Mouse (Mus musculus): Measurements from ENCODE around the gene Banp. TPM values are rescaled to one million over a fixed set of nuclear protein-coding genes. Genes with fewer than 3 reads are reported as not detected.
A peak's percentile ranks its signal among the peaks of the same experiment; 100 is the strongest.

The Banp gene
- polyA plus RNA-seq, 2 experiments: 33.2 to 97.7 TPM

GRCm38 (mm10) chr8:121919158-121919557 is 30.4 kb upstream of the Banp start:
- no peak overlapping the region for H3K27ac ChIP-seq (replicated peaks; ENCODE audit: low read depth, low read length)
- DNase-seq (ENCODE audit: low spot score): no peak
- ATAC-seq (ENCODE audit: low FRiP score, low read depth): no peak
- no peak overlapping the region for H3K4me2 ChIP-seq (replicated peaks; ENCODE audit: low read depth, low read length, severe bottlenecking)
- no peaks in the 10 kb centered on the region for H3K27me3 ChIP-seq (ENCODE audit: control insufficient read depth, insufficient read depth, low read length)
- H3K4me1 ChIP-seq (ENCODE audit: control insufficient read depth, insufficient read depth, low read length): no peaks in the 10 kb centered on the region
- H3K9me3 ChIP-seq (ENCODE audit: control insufficient read depth, low read length): no peaks in the 10 kb centered on the region
- no peak overlapping the region for H3K9ac ChIP-seq (ENCODE audit: low read depth, low read length, severe bottlenecking)
- H3K4me3 ChIP-seq (replicated peaks; ENCODE audit: low read length): no peak overlapping the region
- 79% methylated on average over 4 of the region's 4 CpGs for WGBS
- H3K36me3 ChIP-seq (ENCODE audit: control insufficient read depth, insufficient read depth, low read length): no peaks in the 10 kb centered on the region
- no peak for TF ChIP-seq POLR2A (IDR thresholded peaks at IDR 0.05; ENCODE audit: borderline replicate concordance, extremely low read depth, insufficient read depth, insufficient read length)

GRCm38 (mm10) chr8:121919731-121920130 is 29.8 kb upstream of the Banp start:
- no peaks in the 10 kb centered on the region for H3K9me3 ChIP-seq (ENCODE audit: control insufficient read depth, low read length)
- H3K27ac ChIP-seq (replicated peaks; ENCODE audit: low read depth, low read length): no peak overlapping the region
- 44% methylated on average over 3 of the region's 3 CpGs for WGBS
- no peaks in the 10 kb centered on the region for H3K36me3 ChIP-seq (ENCODE audit: control insufficient read depth, insufficient read depth, low read length)
- no peaks in the 10 kb centered on the region for H3K27me3 ChIP-seq (ENCODE audit: control insufficient read depth, insufficient read depth, low read length)
- ATAC-seq (ENCODE audit: low FRiP score, low read depth): peak; percentile 48; the same call in 1 of the 2 replicates
- DNase-seq (ENCODE audit: low spot score): peak; percentile 47
- H3K4me2 ChIP-seq (replicated peaks; ENCODE audit: low read depth, low read length, severe bottlenecking): no peak overlapping the region
- H3K9ac ChIP-seq (ENCODE audit: low read depth, low read length, severe bottlenecking): no peak overlapping the region
- no peaks in the 10 kb centered on the region for H3K4me1 ChIP-seq (ENCODE audit: control insufficient read depth, insufficient read depth, low read length)
- TF ChIP-seq POLR2A (IDR thresholded peaks at IDR 0.05; ENCODE audit: borderline replicate concordance, extremely low read depth, insufficient read depth, insufficient read length): no peak
- H3K4me3 ChIP-seq (replicated peaks; ENCODE audit: low read length): no peak overlapping the region

- no peak for TF ChIP-seq POLR2A (IDR thresholded peaks at IDR 0.05; ENCODE audit: borderline replicate concordance, extremely low read depth, insufficient read depth, insufficient read length)
- Histone ChIP-seq H3K36me3 (ENCODE audit: control insufficient read depth, insufficient read depth, low read length) (no peaks in the 10 kb centered on the region), H3K4me2 (replicated peaks; ENCODE audit: low read depth, low read length, severe bottlenecking) (no peak overlapping the region), H3K27ac (replicated peaks; ENCODE audit: low read depth, low read length) (no peak overlapping the region), H3K4me3 (replicated peaks; ENCODE audit: low read length) (no peak overlapping the region), H3K9ac (ENCODE audit: low read depth, low read length, severe bottlenecking) (no peak overlapping the region), H3K27me3 (ENCODE audit: control insufficient read depth, insufficient read depth, low read length) (no peaks in the 10 kb centered on the region), H3K4me1 (ENCODE audit: control insufficient read depth, insufficient read depth, low read length) (no peaks in the 10 kb centered on the region), H3K9me3 (ENCODE audit: control insufficient read depth, low read length) (no peaks in the 10 kb centered on the region)
- no peak for ATAC-seq (ENCODE audit: low FRiP score, low read depth)
- 83% methylated on average over 8 of the region's 8 CpGs for WGBS
- no peak for DNase-seq (ENCODE audit: low spot score)
These were observed 28.0 kb upstream of the Banp start for GRCm38 (mm10) chr8:121921582-121921981.

- H3K9ac ChIP-seq (ENCODE audit: low read depth, low read length, severe bottlenecking): no peak overlapping the region
- H3K4me2 ChIP-seq (replicated peaks; ENCODE audit: low read depth, low read length, severe bottlenecking): no peak overlapping the region
- no peak for TF ChIP-seq POLR2A (IDR thresholded peaks at IDR 0.05; ENCODE audit: borderline replicate concordance, extremely low read depth, insufficient read depth, insufficient read length)
- H3K27ac ChIP-seq (replicated peaks; ENCODE audit: low read depth, low read length): no peak overlapping the region
- WGBS: 64% methylated on average over 8 of the region's 8 CpGs
- no peaks in the 10 kb centered on the region for H3K9me3 ChIP-seq (ENCODE audit: control insufficient read depth, low read length)
- H3K27me3 ChIP-seq (ENCODE audit: control insufficient read depth, insufficient read depth, low read length): no peaks in the 10 kb centered on the region
- H3K36me3 ChIP-seq (ENCODE audit: control insufficient read depth, insufficient read depth, low read length): no peaks in the 10 kb centered on the region
- ATAC-seq (ENCODE audit: low FRiP score, low read depth): no peak
- H3K4me3 ChIP-seq (replicated peaks; ENCODE audit: low read length): no peak overlapping the region
- no peak for DNase-seq (ENCODE audit: low spot score)
- H3K4me1 ChIP-seq (ENCODE audit: control insufficient read depth, insufficient read depth, low read length): no peaks in the 10 kb centered on the region
These were observed 27.4 kb upstream of the Banp start for GRCm38 (mm10) chr8:121922101-121922500.

- Histone ChIP-seq H3K4me1 (ENCODE audit: control insufficient read depth, insufficient read depth, low read length) (no peaks in the 10 kb centered on the region), H3K4me3 (replicated peaks; ENCODE audit: low read length) (no peak overlapping the region), H3K4me2 (replicated peaks; ENCODE audit: low read depth, low read length, severe bottlenecking) (no peak overlapping the region), H3K9me3 (ENCODE audit: control insufficient read depth, low read length) (no peaks in the 10 kb centered on the region), H3K27ac (replicated peaks; ENCODE audit: low read depth, low read length) (no peak overlapping the region), H3K9ac (ENCODE audit: low read depth, low read length, severe bottlenecking) (no peak overlapping the region), H3K36me3 (ENCODE audit: control insufficient read depth, insufficient read depth, low read length) (no peaks in the 10 kb centered on the region), H3K27me3 (ENCODE audit: control insufficient read depth, insufficient read depth, low read length) (no peaks in the 10 kb centered on the region)
- ATAC-seq (ENCODE audit: low FRiP score, low read depth) (no peak), DNase-seq (ENCODE audit: low spot score) (no peak)
- 84% methylated on average over 5 of the region's 5 CpGs for WGBS
- no peak for TF ChIP-seq POLR2A (IDR thresholded peaks at IDR 0.05; ENCODE audit: borderline replicate concordance, extremely low read depth, insufficient read depth, insufficient read length)
These were observed 24.9 kb upstream of the Banp start for GRCm38 (mm10) chr8:121924681-121925080.

GRCm38 (mm10) chr8:121925624-121926023 is 23.9 kb upstream of the Banp start:
- Histone ChIP-seq H3K4me1 (ENCODE audit: control insufficient read depth, insufficient read depth, low read length) (no peaks in the 10 kb centered on the region), H3K4me2 (replicated peaks; ENCODE audit: low read depth, low read length, severe bottlenecking) (no peak overlapping the region), H3K4me3 (replicated peaks; ENCODE audit: low read length) (no peak overlapping the region), H3K36me3 (ENCODE audit: control insufficient read depth, insufficient read depth, low read length) (no peaks in the 10 kb centered on the region), H3K27ac (replicated peaks; ENCODE audit: low read depth, low read length) (no peak overlapping the region), H3K9me3 (ENCODE audit: control insufficient read depth, low read length) (no peaks in the 10 kb centered on the region), H3K9ac (ENCODE audit: low read depth, low read length, severe bottlenecking) (no peak overlapping the region), H3K27me3 (ENCODE audit: control insufficient read depth, insufficient read depth, low read length) (no peaks in the 10 kb centered on the region)
- WGBS: 34% methylated on average over 10 of the region's 10 CpGs
- peak; percentile 78 for DNase-seq (ENCODE audit: low spot score)
- no peak for TF ChIP-seq POLR2A (IDR thresholded peaks at IDR 0.05; ENCODE audit: borderline replicate concordance, extremely low read depth, insufficient read depth, insufficient read length)
- peak; percentile 55 for ATAC-seq (ENCODE audit: low FRiP score, low read depth)
